Mouse (Mus musculus) urinary bladder, adult 2 months (tissue): ENCODE measurements around the gene Lenep. TPM values are rescaled to one million over a fixed set of nuclear protein-coding genes. Genes with fewer than 3 reads are reported as not detected.

Experiments
- DNase-seq: peaks from one replicate; pipeline ENCODE4 v3.0.0; 2022; ENCODE audit warnings: low spot score
- polyA plus RNA-seq: library from polyadenylated mRNA; depleted of rRNA; stranded (reverse); fragments of >200 nt; gene quantifications from 2 replicates; pipeline ENCODE4 v1.2.3, GENCODE M21; 2012; rRNA removed

The Lenep gene
- polyA plus RNA-seq, 1 experiment, result 1.5 TPM

GRCm38 (mm10) chr3:89378394-89379067 lies 24.1 kb downstream of the Lenep start:
- DNase-seq, result peak; percentile 82

GRCm38 (mm10) chr3:89377831-89378230 lies 24.8 kb downstream of the Lenep start:
- DNase-seq, result no peak

GRCm38 (mm10) chr3:89373581-89374231 lies 28.9 kb downstream of the Lenep start:
- no peak for DNase-seq

- DNase-seq, result no peak
These were observed 35.3 kb downstream of the Lenep start for GRCm38 (mm10) chr3:89367338-89367737.

- no peak for DNase-seq
These were observed 36.8 kb downstream of the Lenep start for GRCm38 (mm10) chr3:89365486-89366414.

GRCm38 (mm10) chr3:89365153-89365485 lies 37.5 kb downstream of the Lenep start, which contains the start of gene Dcst1:
Dcst1 (minus strand) TSS chr3:89365253.
- DNase-seq, result no peak

GRCm38 (mm10) chr3:89364631-89365030 lies 38.0 kb downstream of the Lenep start:
- no peak for DNase-seq

GRCm38 (mm10) chr3:89361675-89362074 lies 40.9 kb downstream of the Lenep start, which contains the start of gene Dcst2:
Dcst2 (plus strand) TSS chr3:89361975.
- no peak for DNase-seq

GRCm38 (mm10) chr3:89360237-89360636 lies 42.4 kb downstream of the Lenep start:
- DNase-seq, result no peak

GRCm38 (mm10) chr3:89359630-89360029 lies 43.0 kb downstream of the Lenep start:
- no peak for DNase-seq

- DNase-seq, result no peak
These were observed 46.6 kb downstream of the Lenep start for GRCm38 (mm10) chr3:89356029-89356428.

- DNase-seq, result no peak
These were observed 47.1 kb downstream of the Lenep start for GRCm38 (mm10) chr3:89355512-89355902.

GRCm38 (mm10) chr3:89354816-89355511 lies 47.6 kb downstream of the Lenep start:
- DNase-seq, result peak; percentile 71

- DNase-seq, result no peak
These were observed 51.3 kb downstream of the Lenep start for GRCm38 (mm10) chr3:89351271-89351670.

Other genes starting within 250 kb of the Lenep start
- 0.44 and 0.49 TPM in 2 replicates for gene Hcn3, start 242.6 kb downstream of the Lenep start, polyA plus RNA-seq
- 73.9 and 89.8 TPM in 2 replicates for gene Clk2, start 238.0 kb downstream of the Lenep start, polyA plus RNA-seq
- 69.8 and 72.3 TPM in 2 replicates for gene Scamp3, start 225.3 kb downstream of the Lenep start, polyA plus RNA-seq
- gene Fam189b, start 219.7 kb downstream of the Lenep start, polyA plus RNA-seq, result 32.9 and 42.3 TPM in 2 replicates
- 58.7 and 60.8 TPM in 2 replicates for gene Gba, start 199.9 kb downstream of the Lenep start, polyA plus RNA-seq
- gene Thbs3, start 187.6 kb downstream of the Lenep start, polyA plus RNA-seq, result 59.3 and 69.8 TPM in 2 replicates
- gene Mtx1, start 175.7 kb downstream of the Lenep start, polyA plus RNA-seq, result 112 and 131 TPM in 2 replicates
- gene Muc1, start 173.7 kb downstream of the Lenep start, polyA plus RNA-seq, result 0.94 and 1.2 TPM in 2 replicates
- gene Krtcap2, start 156.8 kb downstream of the Lenep start, polyA plus RNA-seq, result 67.7 and 77.1 TPM in 2 replicates
- 4.1 and 6.0 TPM in 2 replicates for gene Trim46, start 156.5 kb downstream of the Lenep start, polyA plus RNA-seq
- 200 and 251 TPM in 2 replicates for gene Dpm3, start 143.4 kb downstream of the Lenep start, polyA plus RNA-seq
- gene Slc50a1, start 132.2 kb downstream of the Lenep start, polyA plus RNA-seq, result 128 and 156 TPM in 2 replicates
- gene Efna1, start 121.7 kb downstream of the Lenep start, polyA plus RNA-seq, result 41.8 and 43.5 TPM in 2 replicates
- gene Efna3, start 79.8 kb downstream of the Lenep start, polyA plus RNA-seq, result 0.36 and 0.55 TPM in 2 replicates
- 3.4 and 3.7 TPM in 2 replicates for gene Efna4, start 64.8 kb downstream of the Lenep start, polyA plus RNA-seq
- gene Adam15, start 52.8 kb downstream of the Lenep start, polyA plus RNA-seq, result 96.1 and 101 TPM in 2 replicates
- gene Dcst2, start 40.8 kb downstream of the Lenep start, polyA plus RNA-seq, result 0.24 and 0.41 TPM in 2 replicates
- 0.07 and 0.33 TPM in 2 replicates for gene Dcst1, start 37.5 kb downstream of the Lenep start, polyA plus RNA-seq
- gene Zbtb7b, start 8.0 kb downstream of the Lenep start, polyA plus RNA-seq, result 36.4 and 39.5 TPM in 2 replicates
- gene Flad1, start 9.1 kb upstream of the Lenep start, polyA plus RNA-seq, result 30.8 and 34.6 TPM in 2 replicates
- gene Cks1b, start 15.6 kb upstream of the Lenep start, polyA plus RNA-seq, result 21.7 and 29.6 TPM in 2 replicates
- 85.7 and 87.7 TPM in 2 replicates for gene Shc1, start 15.7 kb upstream of the Lenep start, polyA plus RNA-seq
- gene Pygo2, start 27.4 kb upstream of the Lenep start, polyA plus RNA-seq, result 34.0 and 38.0 TPM in 2 replicates
- gene Pbxip1, start 33.9 kb upstream of the Lenep start, polyA plus RNA-seq, result 167 and 208 TPM in 2 replicates
- 21.5 and 23.3 TPM in 2 replicates for gene Pmvk, start 51.7 kb upstream of the Lenep start, polyA plus RNA-seq
- gene Kcnn3, start 117.4 kb upstream of the Lenep start, polyA plus RNA-seq, result 10.6 and 16.4 TPM in 2 replicates